Mouse (Mus musculus) heart, postnatal 0 days (tissue): ENCODE measurements at regions not wholly inside any gene's neighbourhood (a gene's known extent, or its start where the extent isn't known, plus 50 kb on each side); places are given as distances from the start of the nearest gene placed in this dataset.

Experiments
- CTCF ChIP-seq: IDR thresholded peaks from 2 replicates; pipeline ENCODE4 v1.5.1; 2016; ENCODE audit warnings: antibody characterized with exemption, control low read depth, low read depth
- EP300 ChIP-seq: IDR thresholded peaks from 2 replicates; pipeline ENCODE4 v1.6.1; 2016; ENCODE audit warnings: antibody characterized with exemption, low read depth

DNA sequence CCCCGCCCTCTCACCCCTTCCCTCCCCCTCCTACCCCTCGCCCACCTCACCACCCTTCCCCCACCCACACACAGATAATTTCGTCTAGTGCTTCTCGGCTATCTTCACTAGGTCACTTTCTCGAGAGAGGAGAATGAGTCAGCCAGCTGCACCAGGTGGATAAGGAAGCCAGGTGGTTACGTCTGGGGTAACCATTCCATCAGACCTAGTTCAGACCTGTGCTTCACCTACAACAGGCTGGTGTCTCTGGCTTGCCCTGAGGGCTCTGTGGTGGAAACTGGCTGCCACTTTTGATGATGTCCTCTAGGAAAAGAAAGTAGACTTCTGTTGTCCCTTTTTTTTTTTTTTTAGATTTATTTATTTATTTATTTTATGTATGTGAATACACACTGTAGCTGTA lies 151.5 kb upstream of the Arid2 start:
- TF ChIP-seq CTCF (no peak), EP300 (no peak)
